Mouse (Mus musculus) C2C12 (cell line): ENCODE data around the gene Ank2. TPM values are rescaled to one million over a fixed set of nuclear protein-coding genes. Genes with fewer than 3 reads are reported as not detected.
"Not testable (repeated sequence)": the region's sequence is repeated elsewhere in the genome, so short reads cannot be mapped to it uniquely, and the experiment has no call there.

Source experiments
- H3K27me3 ChIP-seq: one replicate; pipeline ENCODE4 v1.6.1; 2011; ENCODE audit not compliant: control insufficient read depth, insufficient read depth, insufficient read length
- H3K36me3 ChIP-seq: one replicate; pipeline ENCODE4 v1.6.1; 2011; ENCODE audit not compliant: control insufficient read depth, insufficient read depth
- H3K4me3 ChIP-seq: one replicate; pipeline ENCODE4 v1.5.1; 2011; ENCODE audit warnings: mild to moderate bottlenecking, control low read depth; ENCODE audit not compliant: poor library complexity, insufficient read depth, severe bottlenecking
- H3K79me2 ChIP-seq: one replicate; pipeline ENCODE4 v1.6.1; 2011; ENCODE audit not compliant: control insufficient read depth, insufficient read depth
- H3K79me3 ChIP-seq: one replicate; pipeline ENCODE4 v1.6.1; 2011; ENCODE audit warnings: low read depth, control low read depth
- H3ac ChIP-seq: one replicate; pipeline ENCODE3; 2011; ENCODE audit warnings: low read depth; ENCODE audit not compliant: control insufficient read depth, insufficient read length
- CEBPB ChIP-seq: IDR thresholded peaks from one replicate; pipeline ENCODE4 v1.6.1; 2011; ENCODE audit warnings: low read depth, mild to moderate bottlenecking, control low read depth, moderate library complexity
- CTCF ChIP-seq: IDR thresholded peaks from one replicate; pipeline ENCODE4 v1.5.1; 2011; ENCODE audit not compliant: control insufficient read depth, insufficient read depth, insufficient read length
- FOSL1 ChIP-seq: IDR thresholded peaks from one replicate; pipeline ENCODE4 v1.8.0; 2011; ENCODE audit warnings: mild to moderate bottlenecking, low read length; ENCODE audit not compliant: poor library complexity, insufficient read depth, severe bottlenecking
- MAX ChIP-seq: IDR thresholded peaks from one replicate; pipeline ENCODE4 v1.6.1; 2011; ENCODE audit warnings: mild to moderate bottlenecking, control low read depth
- MYOD1 ChIP-seq: IDR thresholded peaks from one replicate; pipeline ENCODE4 v1.6.1; 2011; ENCODE audit warnings: low read depth; ENCODE audit not compliant: control insufficient read depth, insufficient read length
- MYOG ChIP-seq: IDR thresholded peaks from one replicate; pipeline ENCODE4 v1.6.1; 2011; ENCODE audit not compliant: control insufficient read depth, insufficient read length; ENCODE audit errors: extremely low read depth
- USF1 ChIP-seq: IDR thresholded peaks from one replicate; pipeline ENCODE4 v1.6.1; 2011; ENCODE audit warnings: low read depth, mild to moderate bottlenecking, control low read depth, moderate library complexity
- polyA plus RNA-seq: library from polyadenylated mRNA; unstranded; fragments of >200 nt; fragmentation: generic; extraction: Trizol; gene quantifications from one replicate; pipeline ENCODE4 v1.2.1, GENCODE M21; 2012; ENCODE audit warnings: missing spikeins

Ank2 gene
- polyA plus RNA-seq, 1 experiment = 3.5 TPM

DNA sequence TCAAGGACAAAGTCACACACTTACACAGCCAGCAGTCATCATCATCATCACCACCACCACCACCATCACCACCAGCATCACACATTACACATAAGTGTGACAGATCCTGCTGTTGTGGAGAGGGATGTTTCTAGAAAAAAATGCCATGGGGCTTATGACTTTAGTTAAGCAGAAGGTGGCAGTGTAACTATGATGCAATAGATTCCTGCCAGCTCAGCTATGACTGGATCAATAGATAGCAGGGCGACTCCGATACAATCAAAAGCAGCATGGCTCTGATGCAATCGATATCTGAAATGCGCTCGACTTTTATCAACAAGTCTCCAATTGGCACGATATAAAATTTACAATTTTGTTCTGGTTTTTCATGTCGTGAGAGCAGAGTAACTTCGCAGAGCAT is 172.8 kb downstream of the Ank2 start:
- TF ChIP-seq CTCF = no peak
- TF ChIP-seq CEBPB = no peak
- TF ChIP-seq FOSL1 = no peak
- TF ChIP-seq MAX = no peak
- no peak for TF ChIP-seq USF1
- TF ChIP-seq MYOD1 = no peak
- TF ChIP-seq MYOG = no peak
- H3K79me2 ChIP-seq = no peaks in the 10 kb centered on the region

DNA sequence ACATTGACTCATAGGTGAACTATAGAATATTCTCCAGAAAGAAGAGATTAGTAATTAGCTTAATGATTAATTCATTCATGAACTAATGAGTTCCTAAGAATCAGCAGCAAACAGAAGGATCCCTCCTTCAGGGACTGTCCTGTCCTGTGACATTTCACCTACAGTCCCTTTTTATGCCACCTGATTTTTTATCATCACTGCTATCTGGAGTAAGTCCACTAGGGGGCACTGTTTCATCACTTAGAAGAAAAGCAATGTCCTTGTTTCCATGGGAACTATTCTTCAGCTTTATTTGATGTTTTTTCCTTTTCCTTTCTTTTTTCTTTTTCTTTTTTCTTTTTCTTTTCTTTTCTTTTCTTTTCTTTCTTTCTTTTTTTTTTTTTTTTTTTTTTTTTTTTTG is 176.3 kb downstream of the Ank2 start:
- Histone ChIP-seq H3K36me3 (no peaks in the 10 kb centered on the region), H3K4me3 (no peak overlapping the region), H3K79me2 (no peaks in the 10 kb centered on the region), H3K79me3 (no peaks in the 10 kb centered on the region), H3ac (no peak overlapping the region), H3K27me3 (no peaks in the 10 kb centered on the region)
- no peak for TF ChIP-seq MYOG
- no peak for TF ChIP-seq MAX
- TF ChIP-seq CTCF = no peak
- no peak for TF ChIP-seq FOSL1
- TF ChIP-seq CEBPB = no peak
- no peak for TF ChIP-seq MYOD1
- TF ChIP-seq USF1 = no peak

More for the DNA sequence above, 172.8 kb downstream of the Ank2 start:
- H3K79me3 ChIP-seq = no peaks in the 10 kb centered on the region
- no peak overlapping the region for H3ac ChIP-seq
- H3K36me3 ChIP-seq = no peaks in the 10 kb centered on the region
- no peak overlapping the region for H3K4me3 ChIP-seq
- no peaks in the 10 kb centered on the region for H3K27me3 ChIP-seq

DNA sequence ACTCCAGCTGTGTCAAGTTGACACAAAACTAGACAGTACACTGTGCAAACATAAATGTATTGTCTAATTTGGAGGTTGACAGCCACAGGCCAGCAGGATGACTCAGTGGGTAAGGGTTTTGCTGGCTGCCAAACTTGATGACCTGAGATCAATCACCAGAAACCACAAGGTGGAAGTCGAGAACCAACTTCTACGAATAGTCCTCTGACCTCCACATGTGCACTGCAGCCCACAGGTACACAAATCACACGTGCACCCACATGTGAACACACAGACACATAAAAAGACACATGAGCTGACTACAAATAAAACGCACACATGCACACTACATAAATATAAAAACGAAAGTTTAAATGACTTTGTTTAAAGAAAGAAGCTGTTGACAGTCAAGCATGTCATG is 177.5 kb downstream of the Ank2 start:
- Histone ChIP-seq H3ac (no peak overlapping the region), H3K36me3 (no peaks in the 10 kb centered on the region), H3K4me3 (no peak overlapping the region), H3K79me2 (no peaks in the 10 kb centered on the region), H3K27me3 (no peaks in the 10 kb centered on the region), H3K79me3 (no peaks in the 10 kb centered on the region)
- TF ChIP-seq MAX (no peak), FOSL1 (no peak), CEBPB (no peak), MYOD1 (no peak), MYOG (no peak), USF1 (no peak), CTCF (no peak)

DNA sequence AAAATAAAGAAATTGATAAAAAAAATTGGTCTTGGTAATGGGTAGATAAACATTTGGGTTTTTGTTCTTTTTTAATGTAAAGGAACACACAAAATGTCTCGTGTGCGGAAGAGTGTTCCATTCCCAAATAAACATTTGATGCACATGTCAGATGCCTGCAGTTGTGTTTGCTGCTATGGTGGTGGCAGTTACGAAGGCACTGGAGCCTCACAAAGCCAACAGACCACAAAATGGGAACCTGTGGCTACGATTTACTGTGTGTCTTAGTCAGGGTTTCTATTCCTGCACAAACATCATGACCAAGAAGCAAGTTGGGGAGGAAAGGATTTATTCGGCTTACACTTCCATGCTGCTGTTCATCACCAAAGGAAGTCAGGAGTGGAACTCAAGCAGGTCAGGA is 178.1 kb downstream of the Ank2 start:
- not testable (repeated sequence) for H3K27me3 ChIP-seq, H3K36me3 ChIP-seq, H3K4me3 ChIP-seq, H3ac ChIP-seq, H3K79me2 ChIP-seq, H3K79me3 ChIP-seq

DNA sequence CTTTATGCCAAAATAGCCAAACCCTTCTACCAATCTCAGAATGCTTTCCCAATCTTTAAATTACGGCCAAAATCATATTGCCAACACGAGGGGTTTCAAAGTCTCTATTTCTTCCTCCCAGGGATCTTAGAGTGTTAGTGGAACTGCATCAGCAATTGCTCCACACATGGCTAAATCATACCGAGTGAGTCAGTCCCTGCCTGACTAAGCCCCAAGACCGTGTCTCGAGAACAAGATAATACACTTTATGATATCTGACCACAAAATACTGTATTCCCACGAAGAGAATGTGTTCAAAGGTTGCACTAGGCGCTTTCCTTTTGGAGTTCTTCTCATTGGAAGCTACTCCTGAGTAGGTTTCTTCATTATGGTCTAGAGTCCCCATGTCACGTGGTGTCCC is 178.8 kb downstream of the Ank2 start:
- no peak overlapping the region for H3ac ChIP-seq
- H3K4me3 ChIP-seq = no peak overlapping the region
- H3K79me2 ChIP-seq = no peaks in the 10 kb centered on the region
- no peaks in the 10 kb centered on the region for H3K27me3 ChIP-seq
- H3K79me3 ChIP-seq = no peaks in the 10 kb centered on the region
- no peak for TF ChIP-seq MYOD1
- no peak for TF ChIP-seq MYOG
- TF ChIP-seq CTCF = no peak
- TF ChIP-seq FOSL1 = no peak
- TF ChIP-seq MAX = no peak
- no peak for TF ChIP-seq CEBPB
- TF ChIP-seq USF1 = no peak
- no peaks in the 10 kb centered on the region for H3K36me3 ChIP-seq

DNA sequence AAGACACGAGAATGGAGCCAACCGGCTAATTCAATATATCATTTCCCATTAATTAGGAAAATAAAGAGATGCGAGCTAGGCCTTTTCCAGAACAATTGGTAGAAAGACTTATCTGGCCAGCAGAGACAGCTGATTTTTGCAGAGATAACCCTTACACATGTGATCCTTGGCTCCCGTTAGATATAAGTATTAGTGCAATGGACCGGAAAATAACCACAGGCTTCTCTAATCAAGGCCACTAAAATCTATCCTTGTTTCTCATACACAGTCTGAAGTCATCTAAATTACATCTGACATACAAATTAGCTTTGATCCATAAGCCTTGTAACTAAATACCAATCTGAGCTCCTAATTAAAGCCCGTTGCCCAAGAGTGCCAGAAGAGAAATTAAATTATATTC is 181.5 kb downstream of the Ank2 start:
- H3ac ChIP-seq = no peak overlapping the region
- H3K36me3 ChIP-seq = no peaks in the 10 kb centered on the region
- H3K79me2 ChIP-seq = no peaks in the 10 kb centered on the region
- H3K4me3 ChIP-seq = no peak overlapping the region
- TF ChIP-seq CEBPB (no peak), MAX (no peak), FOSL1 (no peak), MYOG (no peak), USF1 (no peak), MYOD1 (no peak), CTCF (no peak)
- H3K79me3 ChIP-seq = no peaks in the 10 kb centered on the region
- H3K27me3 ChIP-seq = no peaks in the 10 kb centered on the region
